Mouse (Mus musculus) C2C12 (cell line): ENCODE data around the gene Miip.

Source experiments
- CTCF ChIP-seq: IDR thresholded peaks from one replicate; pipeline ENCODE4 v1.5.1; 2011; ENCODE audit not compliant: control insufficient read depth, insufficient read depth, insufficient read length
- MAX ChIP-seq: IDR thresholded peaks from one replicate; pipeline ENCODE4 v1.6.1; 2011; ENCODE audit warnings: mild to moderate bottlenecking, control low read depth
- USF1 ChIP-seq: IDR thresholded peaks from one replicate; pipeline ENCODE4 v1.6.1; 2011; ENCODE audit warnings: low read depth, mild to moderate bottlenecking, control low read depth, moderate library complexity

GRCm38 (mm10) chr4:147896411-147896810 is 27.8 kb upstream of the Miip start:
- TF ChIP-seq CTCF (no peak), MAX (no peak), USF1 (no peak)
